In genomic region chr19:32715201-32715600, GRCm38 (mm10) we compare ENCODE assay signal across 8 mouse cellular contexts. TPM values are rescaled to one million over a fixed set of nuclear protein-coding genes. Genes with fewer than 3 reads are reported as not detected.
A peak's percentile ranks its signal among the peaks of the same experiment; 100 is the strongest.
DNase-seq lines count a peak whose midpoint lies in the region; ATAC-seq and TF ChIP-seq lines count a peak whose summit lies in the region.

No protein-coding gene starts in this region.

- DNase-seq in liver, adult 2 months (ENCODE audit: extremely low read depth, low read depth, low spot score), result peak; percentile 65
- no peak for DNase-seq in liver, embryonic 11.5 days (ENCODE audit: low spot score)
- DNase-seq in cerebellum, adult 11 months, result peak; percentile 80
- DNase-seq in frontal cortex, postnatal 25 days (ENCODE audit: low spot score in 2 of 2), result peak; percentile 58 to 65
- peak; percentile 85 to 87 for DNase-seq in kidney, postnatal 36 days
- DNase-seq in lung, embryonic 14.5 days, result peak; percentile 89
- DNase-seq in retina, postnatal 7 days (ENCODE audit: low read depth, low spot score), result peak; percentile 66
- peak; percentile 61 to 63 for DNase-seq in urinary bladder, adult 18-20 months (ENCODE audit: low spot score in 2 of 2)

- no peak overlapping the region for H3K9ac ChIP-seq in liver, adult 2 months (ENCODE audit: low read depth, low read length)
- no peak overlapping the region for H3K9ac ChIP-seq in liver, embryonic 11.5 days (ENCODE audit: low read depth, low read length)
- no peak overlapping the region for H3K9ac ChIP-seq in lung, embryonic 14.5 days

- no peaks in the 10 kb centered on the region for H3K36me3 ChIP-seq in liver, adult 2 months (ENCODE audit: control insufficient read depth, insufficient read depth, low read length)
- H3K36me3 ChIP-seq in liver, embryonic 11.5 days (ENCODE audit: control insufficient read depth, insufficient read depth, low read length), result no peaks in the 10 kb centered on the region
- H3K36me3 ChIP-seq in lung, embryonic 14.5 days (ENCODE audit: insufficient read depth), result no peaks in the 10 kb centered on the region

- TF ChIP-seq POLR2A in liver, adult 2 months (IDR thresholded peaks at IDR 0.05; ENCODE audit: extremely low read depth, insufficient read depth, low read length), result no peak

- peaks cover 6% of the 10 kb centered on the region; the same call in 1 of the 2 replicates for H3K79me2 ChIP-seq in liver, adult 2 months (ENCODE audit: control insufficient read depth, insufficient read depth, low read length)

- peaks cover 7% of the 10 kb centered on the region for H3K4me1 ChIP-seq in liver, adult 2 months (ENCODE audit: control insufficient read depth, insufficient read depth, low read length)
- peaks cover 14% of the 10 kb centered on the region for H3K4me1 ChIP-seq in liver, embryonic 11.5 days (replicated peaks; ENCODE audit: control insufficient read depth, insufficient read depth, low read length)
- H3K4me1 ChIP-seq in lung, embryonic 14.5 days (ENCODE audit: insufficient read depth), result no peaks in the 10 kb centered on the region

- TF ChIP-seq CTCF in liver, adult 2 months (IDR thresholded peaks at IDR 0.05; ENCODE audit: low read depth, low read length), result peak; percentile 96
- TF ChIP-seq CTCF in lung, embryonic 14.5 days (IDR thresholded peaks at IDR 0.05; ENCODE audit: low read depth), result peak; percentile 85

- ATAC-seq in liver, embryonic 11.5 days (replicated peaks; ENCODE audit: low FRiP score), result no peak
- no peak for ATAC-seq in lung, embryonic 14.5 days (ENCODE audit: insufficient read depth)

- no peaks in the 10 kb centered on the region for H3K9me3 ChIP-seq in liver, embryonic 11.5 days (ENCODE audit: control insufficient read depth, low read length)
- no peaks in the 10 kb centered on the region; the same call in 1 of the 2 replicates for H3K9me3 ChIP-seq in lung, embryonic 14.5 days (ENCODE audit: low read depth, low read length)

- H3K27me3 ChIP-seq in liver, adult 2 months (ENCODE audit: control insufficient read depth, insufficient read depth, low read length), result no peaks in the 10 kb centered on the region
- H3K27me3 ChIP-seq in liver, embryonic 11.5 days (replicated peaks; ENCODE audit: control insufficient read depth, insufficient read depth, low read length), result no peaks in the 10 kb centered on the region
- no peaks in the 10 kb centered on the region for H3K27me3 ChIP-seq in lung, embryonic 14.5 days (ENCODE audit: insufficient read depth, low read length)

- H3K27ac ChIP-seq in liver, adult 2 months (replicated peaks; ENCODE audit: insufficient read depth, low read depth, low read length), result no peak overlapping the region
- H3K27ac ChIP-seq in liver, embryonic 11.5 days (ENCODE audit: low read depth, low read length), result no peak overlapping the region
- no peak overlapping the region for H3K27ac ChIP-seq in lung, embryonic 14.5 days (ENCODE audit: low read depth)

- 2% methylated on average over 3 of the region's 3 CpGs for WGBS in liver, adult 2 months
- 4% methylated on average over 3 of the region's 3 CpGs for WGBS in liver, embryonic 11.5 days
- 5% methylated on average over 3 of the region's 3 CpGs for WGBS in lung, embryonic 14.5 days

- no peak overlapping the region for H3K4me3 ChIP-seq in liver, adult 2 months (ENCODE audit: insufficient read depth, low read depth, low read length)
- no peak overlapping the region for H3K4me3 ChIP-seq in liver, embryonic 11.5 days (ENCODE audit: low read depth, low read length)
- no peak overlapping the region for H3K4me3 ChIP-seq in lung, embryonic 14.5 days (ENCODE audit: low read depth, low read length)

- no peak overlapping the region for H3K4me2 ChIP-seq in liver, embryonic 11.5 days
- H3K4me2 ChIP-seq in lung, embryonic 14.5 days, result no peak overlapping the region

RNA-seq across cellular contexts. Expression of gene Atad1, which starts 24.4 kb away (rescaled TPM):
- 43.6 and 51.2 TPM in 2 replicates for total RNA-seq in liver, adult 2 months (2014; rRNA removed)
- polyA plus RNA-seq in liver, adult 2 months (2012; rRNA removed), result 7.1 and 9.0 TPM in 2 replicates
- polyA plus RNA-seq in liver, embryonic 11.5 days (2014; fragmentation: Nextera tagmentation; extraction: Ambion mirVana), result 58.3 and 58.6 TPM in 2 replicates
- 66.9 and 67.6 TPM in 2 replicates for polyA plus RNA-seq in lung, embryonic 14.5 days (2014; fragmentation: Nextera tagmentation; extraction: Ambion mirVana)

RNA-seq across cellular contexts. Expression of gene Pten, which starts 42.1 kb away (rescaled TPM):
- total RNA-seq in liver, adult 2 months (2014; rRNA removed), result 78.4 and 80.9 TPM in 2 replicates
- 12.9 and 17.9 TPM in 2 replicates for polyA plus RNA-seq in liver, adult 2 months (2012; rRNA removed)
- polyA plus RNA-seq in liver, embryonic 11.5 days (2014; fragmentation: Nextera tagmentation; extraction: Ambion mirVana), result 6.6 and 6.8 TPM in 2 replicates
- polyA plus RNA-seq in lung, embryonic 14.5 days (2014; fragmentation: Nextera tagmentation; extraction: Ambion mirVana), result 14.9 and 15.4 TPM in 2 replicates
